Mouse (Mus musculus) kidney, adult 2 months (tissue): ENCODE measurements around the gene Olfml2b.

Experiments
- CTCF ChIP-seq: fragments of 200-500 bp; conservative IDR thresholded peaks from 2 replicates; pipeline ENCODE4 v1.5.1; 2011; ENCODE audit warnings: low read depth, mild to moderate bottlenecking, control low read depth, low read length, moderate library complexity, mixed read lengths; ENCODE audit not compliant: insufficient read depth, insufficient read length
- POLR2A ChIP-seq: fragments of 200-500 bp; IDR thresholded peaks from one replicate; pipeline ENCODE4 v1.6.1; 2011; ENCODE audit warnings: low read depth, low read length, control low read depth

DNA sequence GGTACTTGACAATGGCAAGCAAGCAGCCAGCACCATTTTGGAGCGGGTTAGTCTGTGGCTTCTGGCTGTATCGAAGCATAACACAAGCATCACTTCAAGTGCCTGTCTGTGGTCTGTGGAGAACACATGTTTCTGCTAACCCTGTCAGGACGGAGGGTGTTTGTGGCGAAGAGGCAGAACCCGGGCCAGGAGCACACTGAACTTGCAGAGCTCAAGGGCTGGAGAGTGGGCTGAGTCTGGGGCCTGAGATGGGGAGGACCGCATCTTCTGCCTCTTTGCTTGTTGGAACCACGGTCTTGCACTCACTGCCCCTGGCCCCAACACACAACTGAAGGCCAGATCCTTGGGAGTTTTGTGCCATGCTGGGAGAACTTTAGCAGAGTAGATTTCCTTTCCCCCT lies 34.5 kb upstream of the Olfml2b start:
- TF ChIP-seq POLR2A (no peak), CTCF (no peak)
